Mouse (Mus musculus) gastrocnemius, postnatal 4 days (tissue): ENCODE measurements around the gene Rnase4. TPM values are rescaled to one million over a fixed set of nuclear protein-coding genes. Genes with fewer than 3 reads are reported as not detected.

ENCODE experiments used
- DNase-seq, 2 experiments: peaks; one replicate each; pipeline ENCODE4 v3.0.0; 2021 to 2022; ENCODE audit warnings: low spot score in 2 of 2, mixed read lengths in 2 of 2
- total RNA-seq, 2 experiments: library from RNA; stranded (reverse); gene quantifications; 2 replicates each; pipeline ENCODE4 v1.2.3; 2021

Rnase4 gene
- total RNA-seq, 2 experiments from 2014 or later = 76.4 to 86.0 TPM

DNA sequence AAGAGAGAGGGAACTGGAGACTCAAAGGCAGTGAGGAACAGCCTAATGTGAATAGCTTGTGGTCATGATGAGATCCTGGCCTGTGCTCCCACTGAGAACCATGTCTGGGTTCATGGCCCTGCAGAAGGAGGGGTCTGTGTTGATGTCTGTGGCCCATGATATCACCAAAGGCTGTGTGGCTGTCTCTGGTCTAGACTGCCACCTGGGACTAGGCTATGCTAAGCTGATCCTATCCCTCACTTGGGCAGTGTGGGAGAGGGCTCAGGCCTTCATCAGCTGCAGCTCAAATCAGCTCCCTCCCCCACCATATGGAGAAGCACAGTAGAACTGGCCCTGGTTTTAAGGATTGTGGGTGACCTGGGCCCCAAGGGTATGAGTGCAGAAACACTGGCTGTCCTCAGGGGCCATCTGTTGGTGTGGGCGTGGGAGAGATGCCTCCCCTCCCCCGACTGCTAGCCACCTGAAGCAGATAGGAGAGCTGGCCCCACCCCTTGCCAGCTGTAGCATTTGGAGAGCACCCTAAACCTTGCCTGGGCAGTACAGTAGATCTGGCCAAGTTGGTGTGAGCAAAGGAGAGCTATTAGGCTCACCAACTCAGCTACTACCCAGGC is 36.9 kb downstream of the Rnase4 start:
- DNase-seq = no peak

DNA sequence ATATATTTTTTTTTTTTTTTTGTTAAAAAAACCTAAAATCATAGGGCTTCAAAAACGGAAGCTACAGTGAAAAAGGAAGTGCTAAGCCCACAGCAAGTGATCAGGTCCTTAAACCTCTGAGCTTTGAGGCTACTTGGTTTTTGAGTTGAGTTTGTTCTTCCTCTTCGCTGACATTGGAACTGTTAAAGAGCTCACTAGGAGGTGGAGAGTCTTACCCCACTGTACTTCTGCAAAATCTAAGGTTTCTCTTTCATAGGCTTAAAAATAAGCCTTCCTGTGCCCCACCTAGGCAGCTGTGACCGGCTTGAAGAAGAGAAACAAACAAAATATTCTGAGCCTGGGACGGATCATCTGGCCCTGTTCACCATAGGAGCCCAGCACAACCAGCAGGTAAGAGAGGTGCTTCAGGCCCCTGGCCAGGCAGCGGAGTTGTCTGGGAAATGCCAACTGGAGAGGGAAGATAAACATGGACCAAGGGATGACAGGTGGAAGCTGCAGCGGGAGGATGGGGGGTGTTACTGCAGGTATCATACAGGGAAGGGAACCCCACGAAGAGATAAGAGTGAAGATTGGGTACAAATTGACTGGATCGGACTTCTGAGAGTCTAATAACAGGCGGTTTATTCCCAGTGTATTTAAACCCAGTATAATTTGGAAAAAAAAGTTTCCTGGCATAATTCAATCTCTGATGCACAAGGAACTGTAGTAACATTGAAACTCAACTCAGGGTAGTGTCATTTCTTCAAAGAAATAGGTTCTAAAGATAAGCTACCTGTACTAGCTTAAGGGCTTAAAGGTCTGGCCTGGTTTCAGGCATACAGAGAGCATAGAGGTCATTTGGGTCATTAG is 38.1 kb downstream of the Rnase4 start:
- no peak for DNase-seq

GRCm38 (mm10) chr14:51129624-51129975 is 38.7 kb downstream of the Rnase4 start:
- DNase-seq = no peak

DNA sequence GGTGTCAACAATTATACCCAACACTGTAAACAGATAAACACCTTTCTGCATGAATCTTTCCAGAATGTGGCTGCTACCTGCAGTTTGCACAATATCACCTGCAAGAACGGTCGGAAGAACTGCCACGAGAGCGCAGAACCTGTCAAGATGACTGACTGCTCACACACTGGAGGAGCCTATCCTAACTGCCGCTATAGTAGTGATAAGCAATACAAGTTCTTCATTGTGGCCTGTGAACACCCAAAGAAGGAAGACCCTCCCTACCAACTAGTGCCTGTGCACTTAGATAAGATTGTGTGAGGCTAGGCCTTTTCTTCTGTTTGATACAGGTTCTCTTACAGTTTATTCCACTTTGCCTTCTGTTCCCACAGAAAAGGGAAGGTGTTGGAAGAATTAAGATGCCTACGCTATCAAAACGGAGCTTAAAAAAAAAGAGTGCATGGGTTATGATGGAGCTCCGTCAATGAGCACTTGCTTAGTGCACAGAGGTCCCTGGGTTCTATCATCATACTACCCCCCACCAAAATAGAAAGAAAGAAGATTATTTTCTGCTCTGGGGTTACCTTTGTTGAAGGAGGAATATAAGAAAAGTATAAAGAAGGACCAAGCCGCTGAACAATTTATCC is 39.6 kb downstream of the Rnase4 start:
- DNase-seq = no peak

- no peak for DNase-seq
Measured at GRCm38 (mm10) chr14:51131086-51131815, 40.4 kb downstream of the Rnase4 start.

DNA sequence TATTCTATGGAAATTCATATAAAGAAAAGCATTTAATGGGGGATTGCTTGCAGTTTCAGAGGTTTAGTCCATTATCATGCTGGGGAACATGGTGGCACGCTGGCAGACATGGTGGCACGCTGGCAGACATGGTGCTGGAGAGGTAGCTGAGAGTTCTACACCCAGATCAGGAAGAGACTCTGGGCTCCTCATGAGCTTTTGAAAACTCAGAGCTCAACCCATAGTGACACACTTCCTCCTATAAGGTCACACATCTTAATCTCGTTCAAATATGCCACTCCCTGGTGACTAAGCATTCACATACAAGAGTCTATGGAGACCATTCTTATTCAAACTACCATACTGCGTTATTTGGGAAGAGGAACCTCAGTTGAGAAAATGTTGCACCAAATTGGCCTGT is 41.5 kb downstream of the Rnase4 start:
- no peak for DNase-seq

DNA sequence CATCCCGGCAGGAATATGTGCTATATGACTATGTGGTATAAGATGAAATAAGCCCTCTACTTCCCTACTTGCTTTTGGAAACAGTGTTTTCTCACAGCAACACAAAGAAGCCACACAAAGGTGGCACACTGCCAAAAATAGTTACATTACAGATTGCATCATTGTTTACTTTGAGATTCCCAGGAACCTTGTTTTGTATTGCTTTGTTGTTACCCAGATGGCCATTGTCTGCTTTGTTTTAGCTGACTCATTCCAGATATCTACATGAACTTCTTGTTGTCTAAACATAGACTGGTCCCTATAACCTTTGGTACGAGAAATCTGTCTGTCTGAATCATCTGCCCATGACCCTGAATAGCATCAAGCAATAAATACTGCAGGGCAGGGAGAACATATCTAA is 49.5 kb downstream of the Rnase4 start:
- DNase-seq = no peak

DNA sequence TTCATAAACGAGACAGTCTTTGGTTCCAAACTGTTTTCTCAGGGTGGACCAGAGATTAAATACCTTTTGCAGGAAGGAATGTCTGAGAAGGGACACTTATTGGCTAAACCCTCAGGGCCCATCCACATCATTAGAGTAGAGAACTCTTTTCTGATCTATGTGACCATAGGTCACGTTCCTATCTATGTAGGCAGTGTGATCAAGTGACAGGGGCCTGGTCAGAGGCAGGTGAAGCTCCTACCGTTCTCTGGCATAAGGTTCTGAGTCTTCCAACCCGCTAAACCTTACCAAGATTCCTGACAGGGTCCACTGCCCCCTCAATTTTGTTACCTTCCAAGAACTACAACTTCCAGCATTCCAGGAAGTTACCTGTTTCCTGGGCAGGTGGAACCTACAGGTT is 51.2 kb downstream of the Rnase4 start:
- DNase-seq = no peak

DNA sequence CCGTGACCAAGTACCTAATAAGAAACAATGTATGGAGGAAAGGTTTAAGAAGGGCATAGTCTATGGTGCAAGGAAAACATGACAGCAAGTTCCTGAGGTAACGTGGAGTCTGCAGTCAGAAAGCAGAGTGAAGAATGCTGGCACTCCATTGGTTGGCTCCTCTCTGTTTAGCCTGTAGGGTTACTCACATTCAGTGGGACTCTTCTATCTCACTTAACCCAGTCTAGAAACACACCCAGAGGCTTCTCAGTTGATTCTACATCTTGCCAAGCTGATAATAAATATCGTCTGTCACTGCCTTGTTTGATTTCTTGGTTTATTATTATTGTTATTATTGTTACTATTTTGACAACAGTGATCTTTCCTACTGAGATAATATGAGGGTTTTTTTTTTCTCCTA is 51.7 kb downstream of the Rnase4 start:
- no peak for DNase-seq

- no peak for DNase-seq
Measured at GRCm38 (mm10) chr14:51143287-51143686, 52.4 kb downstream of the Rnase4 start.

- DNase-seq = no peak
Measured at GRCm38 (mm10) chr14:51143937-51144336, 53.1 kb downstream of the Rnase4 start.

- no peak for DNase-seq
Measured at GRCm38 (mm10) chr14:51144451-51144850, 53.6 kb downstream of the Rnase4 start.

GRCm38 (mm10) chr14:51145521-51145920 is 54.6 kb downstream of the Rnase4 start:
- no peak for DNase-seq

- no peak for DNase-seq
Measured at GRCm38 (mm10) chr14:51146685-51147084, 55.8 kb downstream of the Rnase4 start, which contains the start of gene Rnase1. Gene Rnase1 (minus strand): TSS chr14:51146785.

GRCm38 (mm10) chr14:51148006-51148405 is 57.1 kb downstream of the Rnase4 start:
- no peak for DNase-seq

DNA sequence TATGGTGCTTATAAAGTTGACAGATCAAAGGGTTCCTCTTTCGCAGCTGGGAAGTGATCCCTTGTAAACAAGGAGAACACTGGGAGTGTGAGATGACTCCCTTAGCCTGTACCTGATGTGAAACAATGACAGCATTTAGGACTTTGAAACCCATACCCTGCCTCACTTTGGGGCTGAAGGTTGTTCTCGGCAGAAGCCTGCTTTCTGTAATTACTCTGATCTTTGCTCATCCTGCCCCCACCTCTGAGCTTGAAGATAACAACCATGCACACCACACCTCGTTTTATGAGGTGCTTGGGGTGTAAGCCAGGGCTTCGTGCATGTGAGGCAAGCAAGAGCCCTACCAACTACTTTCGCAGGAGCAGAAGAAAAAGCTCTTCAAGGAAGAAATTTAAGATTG is 58.3 kb downstream of the Rnase4 start:
- no peak for DNase-seq

DNA sequence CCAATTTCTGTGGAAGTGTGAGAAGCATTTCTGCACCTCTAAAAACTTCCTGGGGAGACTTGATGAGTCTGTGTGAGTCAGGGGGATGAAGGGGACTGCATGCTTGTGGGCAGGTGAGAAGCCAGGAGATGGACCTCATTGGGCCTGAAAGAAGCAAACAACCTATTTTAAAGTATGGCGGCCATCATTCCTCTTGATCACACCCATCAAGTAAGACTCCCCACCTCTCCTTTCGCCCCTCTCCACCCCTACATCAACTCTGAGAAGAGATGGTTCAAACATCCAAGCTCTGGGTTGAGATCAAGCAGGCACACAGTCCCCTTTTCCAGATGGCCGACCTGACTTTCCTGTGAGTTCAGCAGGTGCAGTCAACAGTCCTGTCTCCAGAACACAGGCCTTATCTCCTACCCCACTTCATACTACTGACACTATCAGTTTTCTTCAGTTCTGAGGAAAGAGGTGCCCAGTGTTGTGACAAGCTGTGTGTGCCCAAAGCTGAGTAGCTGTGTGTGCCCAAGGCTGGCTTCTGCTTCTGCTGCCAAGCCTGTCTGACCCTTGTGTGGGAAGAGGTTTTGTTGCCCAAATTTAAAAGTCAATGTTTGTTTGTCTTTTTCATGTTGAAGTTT is 59.4 kb downstream of the Rnase4 start:
- DNase-seq = no peak

GRCm38 (mm10) chr14:51152249-51152870 is 61.5 kb downstream of the Rnase4 start:
- DNase-seq = no peak
